Mouse (Mus musculus): ENCODE data around the gene Mlxipl.
"Not testable (repeated sequence)": the region's sequence is repeated elsewhere in the genome, so short reads cannot be mapped to it uniquely, and the experiment has no call there.

The Mlxipl gene

GRCm38 (mm10) chr5:135089653-135090052 is at the start of gene Mlxipl:
TSS of gene Mlxipl (plus strand) at chr5:135089890.
- no peak for DNase-seq (ENCODE audit: low read depth, low spot score)

- DNase-seq (ENCODE audit: low read depth, low spot score): no peak
These were observed 49.6 kb upstream of the Mlxipl start for GRCm38 (mm10) chr5:135040059-135040458.

- DNase-seq (ENCODE audit: low read depth, low spot score): no peak
These were observed 48.9 kb upstream of the Mlxipl start for GRCm38 (mm10) chr5:135040777-135041176.

GRCm38 (mm10) chr5:135042105-135042788 is 47.4 kb upstream of the Mlxipl start:
- DNase-seq (ENCODE audit: low read depth, low spot score): no peak

GRCm38 (mm10) chr5:135044575-135044974 is 45.1 kb upstream of the Mlxipl start:
- DNase-seq (ENCODE audit: low read depth, low spot score): no peak

GRCm38 (mm10) chr5:135048539-135048938 is 41.2 kb upstream of the Mlxipl start:
- no peak for DNase-seq (ENCODE audit: low read depth, low spot score)

- DNase-seq (ENCODE audit: low read depth, low spot score): not testable (repeated sequence)
These were observed 40.4 kb upstream of the Mlxipl start for GRCm38 (mm10) chr5:135049268-135049667.

GRCm38 (mm10) chr5:135053356-135053755 is 36.3 kb upstream of the Mlxipl start:
- DNase-seq (ENCODE audit: low read depth, low spot score): no peak

- peak; percentile 96 for DNase-seq (ENCODE audit: low read depth, low spot score)
These were observed 25.9 kb upstream of the Mlxipl start, which contains the start of gene Dnajc30 for GRCm38 (mm10) chr5:135063629-135064381. TSS of gene Dnajc30 (plus strand) at chr5:135064202.

GRCm38 (mm10) chr5:135064382-135064766 is 25.3 kb upstream of the Mlxipl start:
- DNase-seq (ENCODE audit: low read depth, low spot score): no peak

- DNase-seq (ENCODE audit: low read depth, low spot score): not testable (repeated sequence)
These were observed 24.7 kb upstream of the Mlxipl start, which contains the start of gene Bud23 for GRCm38 (mm10) chr5:135064909-135065446. TSS of gene Bud23 (minus strand) at chr5:135064959.

- DNase-seq (ENCODE audit: low read depth, low spot score): no peak
These were observed 23.7 kb upstream of the Mlxipl start for GRCm38 (mm10) chr5:135066008-135066407.

- no peak for DNase-seq (ENCODE audit: low read depth, low spot score)
These were observed 19.2 kb upstream of the Mlxipl start for GRCm38 (mm10) chr5:135070448-135070847.

GRCm38 (mm10) chr5:135072061-135072460 is 17.6 kb upstream of the Mlxipl start:
- no peak for DNase-seq (ENCODE audit: low read depth, low spot score)

- DNase-seq (ENCODE audit: low read depth, low spot score): no peak
These were observed 17.0 kb upstream of the Mlxipl start for GRCm38 (mm10) chr5:135072720-135073119.

GRCm38 (mm10) chr5:135073349-135074150 is 16.1 kb upstream of the Mlxipl start:
- no peak for DNase-seq (ENCODE audit: low read depth, low spot score)

- no peak for DNase-seq (ENCODE audit: low read depth, low spot score)
These were observed 14.0 kb upstream of the Mlxipl start for GRCm38 (mm10) chr5:135075655-135076054.

- no peak for DNase-seq (ENCODE audit: low read depth, low spot score)
These were observed 13.3 kb upstream of the Mlxipl start for GRCm38 (mm10) chr5:135076368-135076767.

GRCm38 (mm10) chr5:135076931-135077505 is 12.7 kb upstream of the Mlxipl start:
- no peak for DNase-seq (ENCODE audit: low read depth, low spot score)

GRCm38 (mm10) chr5:135077564-135078481 is 11.9 kb upstream of the Mlxipl start, which contains the start of gene Vps37d:
TSS of gene Vps37d (minus strand) at chr5:135078266.
- DNase-seq (ENCODE audit: low read depth, low spot score): peak; percentile 73

Measured in retina, adult 2 months (tissue).